In the genomic region with DNA sequence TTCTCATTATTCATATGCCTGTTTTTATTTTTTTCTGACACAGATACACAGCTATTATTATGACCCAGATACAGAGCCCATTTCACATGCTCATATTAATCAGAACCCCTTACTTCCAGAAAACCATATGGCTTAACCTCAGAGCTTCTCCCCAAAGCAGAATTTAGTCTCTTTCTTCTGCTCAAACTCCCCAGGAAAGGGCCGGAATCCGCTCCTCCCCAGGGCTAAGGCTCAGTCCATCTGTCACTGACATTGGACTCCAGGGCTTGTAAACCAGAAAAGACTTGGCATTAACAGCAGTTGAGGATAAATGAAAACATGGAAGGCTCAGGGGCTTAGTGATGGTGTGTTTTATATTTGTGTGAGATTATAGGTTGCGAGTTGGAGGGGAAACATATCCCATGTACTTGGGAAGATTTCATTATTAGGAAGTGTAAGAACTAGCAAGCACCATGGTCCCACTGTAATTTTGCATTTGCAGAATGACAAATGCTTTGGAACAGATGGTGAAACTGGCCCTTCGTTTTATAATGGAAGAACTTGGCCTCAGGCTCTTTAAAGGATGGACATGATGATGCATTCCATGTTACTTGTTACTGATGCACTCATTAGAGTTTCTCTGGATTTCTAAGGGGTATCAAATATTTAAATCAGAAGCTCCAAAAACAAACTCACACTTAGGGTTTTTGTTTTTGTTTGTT, we compare ENCODE assay signal across 18 mouse cellular contexts. TPM values are rescaled to one million over a fixed set of nuclear protein-coding genes. Genes with fewer than 3 reads are reported as not detected.
DNase-seq lines count a peak whose midpoint lies in the region; ATAC-seq and TF ChIP-seq lines count a peak whose summit lies in the region.
"Had no signal": no experiment of that assay in that cellular context is flagged by ENCODE, and none has a peak within 500 bp of the region (broad histone marks: within the 10 kb centered on the region; RNA-seq: fewer than 3 reads in every experiment).

No protein-coding gene starts in this region.

- no peak overlapping the region for H3K4me2 ChIP-seq in forebrain, embryonic 16.5 days (ENCODE audit: low read length)
- H3K4me2 ChIP-seq in forebrain, embryonic 13.5 days, result no peak overlapping the region
- H3K4me2 ChIP-seq in neural tube, embryonic 11.5 days (ENCODE audit: low read depth), result no peak overlapping the region
- H3K4me2 ChIP-seq in hindbrain, postnatal 0 days (ENCODE audit: low read depth, low read length), result no peak overlapping the region
- H3K4me2 ChIP-seq: limb, embryonic 15.5 days had no signal

- peaks cover 19% of the 10 kb centered on the region for H3K4me1 ChIP-seq in forebrain, embryonic 16.5 days (replicated peaks; ENCODE audit: control insufficient read depth, insufficient read depth, low read length)
- H3K4me1 ChIP-seq in forebrain, embryonic 13.5 days, result peaks cover 25% of the 10 kb centered on the region
- no peaks in the 10 kb centered on the region for H3K4me1 ChIP-seq in neural tube, embryonic 11.5 days (ENCODE audit: control insufficient read depth, insufficient read depth, low read length)
- peaks cover 10% of the 10 kb centered on the region for H3K4me1 ChIP-seq in hindbrain, postnatal 0 days (ENCODE audit: insufficient read depth, low read length)
- H3K4me1 ChIP-seq: limb, embryonic 15.5 days had no signal

- no peak overlapping the region for H3K4me3 ChIP-seq in forebrain, embryonic 16.5 days (replicated peaks; ENCODE audit: low read length)
- H3K4me3 ChIP-seq in forebrain, embryonic 13.5 days, result no peak overlapping the region
- H3K4me3 ChIP-seq in neural tube, embryonic 11.5 days (ENCODE audit: low read depth, low read length), result no peak overlapping the region
- no peak overlapping the region for H3K4me3 ChIP-seq in hindbrain, postnatal 0 days (ENCODE audit: low read length)
- H3K4me3 ChIP-seq: limb, embryonic 15.5 days had no signal

- DNase-seq in neural tube, embryonic 11.5 days (ENCODE audit: low spot score), result no peak
- no peak for DNase-seq in neural tube, embryonic 10.5 days (ENCODE audit: extremely low spot score, low spot score)
- DNase-seq in cerebellum, postnatal 10 days, result peak; percentile 85 to 89
- DNase-seq in hindbrain, postnatal 0 days (ENCODE audit: low spot score), result peak; percentile 36
- DNase-seq in spleen, adult 18-20 months, result no peak
- DNase-seq: adrenal gland, postnatal 25 days; gastrocnemius, postnatal 14 days; heart, postnatal 10 days; kidney, postnatal 10 days; liver, postnatal 0 days; lung, postnatal 36 days had no signal

- no peak for ATAC-seq in forebrain, embryonic 16.5 days
- no peak for ATAC-seq in forebrain, embryonic 13.5 days
- ATAC-seq in neural tube, embryonic 11.5 days (ENCODE audit: insufficient read depth, low FRiP score, low TSS enrichment), result no peak
- ATAC-seq in hindbrain, postnatal 0 days, result no peak
- ATAC-seq in frontal cortex, adult (ENCODE audit: low TSS enrichment), result no peak
- ATAC-seq: activated CD4-positive, CD25-positive, alpha-beta regulatory T cell, adult 4 months; intestine, postnatal 0 days; liver, postnatal 0 days had no signal

- H3K9ac ChIP-seq in forebrain, embryonic 16.5 days (replicated peaks; ENCODE audit: low read depth, low read length), result no peak overlapping the region
- no peak overlapping the region for H3K9ac ChIP-seq in forebrain, embryonic 13.5 days
- no peak overlapping the region for H3K9ac ChIP-seq in neural tube, embryonic 11.5 days (ENCODE audit: low read length)
- H3K9ac ChIP-seq in hindbrain, postnatal 0 days (replicated peaks; ENCODE audit: low read length), result no peak overlapping the region
- H3K9ac ChIP-seq: limb, embryonic 15.5 days; liver, postnatal 0 days had no signal

- no peaks in the 10 kb centered on the region for H3K27me3 ChIP-seq in forebrain, embryonic 16.5 days (replicated peaks; ENCODE audit: control insufficient read depth, insufficient read depth, low read length)
- H3K27me3 ChIP-seq in forebrain, embryonic 13.5 days, result no peaks in the 10 kb centered on the region
- no peaks in the 10 kb centered on the region for H3K27me3 ChIP-seq in neural tube, embryonic 11.5 days (ENCODE audit: control insufficient read depth, insufficient read depth, low read length)
- H3K27me3 ChIP-seq in hindbrain, postnatal 0 days (ENCODE audit: insufficient read depth, low read length), result no peaks in the 10 kb centered on the region

- TF ChIP-seq CTCF in hindbrain, postnatal 0 days (IDR thresholded peaks at IDR 0.05; ENCODE audit: low read depth), result no peak

- no peaks in the 10 kb centered on the region for H3K9me3 ChIP-seq in forebrain, embryonic 16.5 days (ENCODE audit: control insufficient read depth, low read length)
- H3K9me3 ChIP-seq in forebrain, embryonic 13.5 days (replicated peaks), result no peaks in the 10 kb centered on the region
- no peaks in the 10 kb centered on the region for H3K9me3 ChIP-seq in neural tube, embryonic 11.5 days (ENCODE audit: control insufficient read depth, low read length)
- H3K9me3 ChIP-seq in hindbrain, postnatal 0 days (ENCODE audit: low read length), result no peaks in the 10 kb centered on the region
- H3K9me3 ChIP-seq: limb, embryonic 15.5 days had no signal

- no peaks in the 10 kb centered on the region for H3K36me3 ChIP-seq in forebrain, embryonic 16.5 days (ENCODE audit: control insufficient read depth, insufficient read depth)
- peaks cover 10% of the 10 kb centered on the region; the same call in 1 of the 2 replicates for H3K36me3 ChIP-seq in forebrain, embryonic 13.5 days (ENCODE audit: poor library complexity, severe bottlenecking)
- no peaks in the 10 kb centered on the region for H3K36me3 ChIP-seq in neural tube, embryonic 11.5 days (ENCODE audit: control insufficient read depth, insufficient read depth, low read length)
- no peaks in the 10 kb centered on the region for H3K36me3 ChIP-seq in hindbrain, postnatal 0 days (ENCODE audit: insufficient read depth, low read length)
- H3K36me3 ChIP-seq: limb, embryonic 15.5 days had no signal

- H3K27ac ChIP-seq in forebrain, embryonic 16.5 days (ENCODE audit: low read length), result peak overlapping the region; percentile 10; the same call in 1 of the 2 replicates
- H3K27ac ChIP-seq in forebrain, embryonic 13.5 days, result no peak overlapping the region; the same call in 1 of the 2 replicates
- H3K27ac ChIP-seq in neural tube, embryonic 11.5 days (ENCODE audit: low read depth, low read length), result 0 out of 2 replicates have a peak overlapping the region, but pooled peaks have one; percentile 35
- peak overlapping the region; percentile 36 for H3K27ac ChIP-seq in hindbrain, postnatal 0 days
- H3K27ac ChIP-seq: limb, embryonic 15.5 days had no signal

- WGBS in forebrain, embryonic 16.5 days, result 60% methylated on average over 4 of the region's 4 CpGs
- 72% methylated on average over 4 of the region's 4 CpGs for WGBS in forebrain, embryonic 13.5 days
- 65% methylated on average over 4 of the region's 4 CpGs for WGBS in neural tube, embryonic 11.5 days
- whole genome bisulfite sequencing in hindbrain, postnatal 0 days, result 45% methylated on average over 4 of the region's 4 CpGs

RNA-seq across cellular contexts. Expression of a gene that starts 7.8 kb away (rescaled TPM):
- polyA plus RNA-seq in forebrain, embryonic 16.5 days (2015; fragmentation: Nextera tagmentation; extraction: Ambion mirVana), result 33.8 and 47.1 TPM in 2 replicates
- polyA plus RNA-seq in forebrain, embryonic 13.5 days (2015; fragmentation: Nextera tagmentation; extraction: Ambion mirVana), result 17.5 and 20.1 TPM in 2 replicates
- polyA plus RNA-seq in neural tube, embryonic 11.5 days (2014; fragmentation: Nextera tagmentation; extraction: Ambion mirVana), result 40.1 and 42.4 TPM in 2 replicates
- total RNA-seq in hindbrain, postnatal 0 days (2014; rRNA removed), result 533 and 565 TPM in 2 replicates
- polyA plus RNA-seq in hindbrain, postnatal 0 days (2015; fragmentation: Nextera tagmentation; extraction: Ambion mirVana), result 52.5 and 53.1 TPM in 2 replicates
- total RNA-seq: neutrophil, adult 5-6 weeks had no signal
- polyA plus RNA-seq: activated CD4-positive, CD25-positive, alpha-beta regulatory T cell, adult 4 months had no signal

RNA-seq across cellular contexts. Expression of a gene that starts 9.1 kb away (rescaled TPM):
- polyA plus RNA-seq in forebrain, embryonic 16.5 days (2015; fragmentation: Nextera tagmentation; extraction: Ambion mirVana), result 3.0 and 4.0 TPM in 2 replicates
- 7.3 and 7.6 TPM in 2 replicates for polyA plus RNA-seq in forebrain, embryonic 13.5 days (2015; fragmentation: Nextera tagmentation; extraction: Ambion mirVana)
- 2.2 and 3.5 TPM in 2 replicates for polyA plus RNA-seq in neural tube, embryonic 11.5 days (2014; fragmentation: Nextera tagmentation; extraction: Ambion mirVana)
- 1.6 and 19.1 TPM in 2 replicates for total RNA-seq in hindbrain, postnatal 0 days (2014; rRNA removed)
- 1.4 and 1.9 TPM in 2 replicates for polyA plus RNA-seq in hindbrain, postnatal 0 days (2015; fragmentation: Nextera tagmentation; extraction: Ambion mirVana)

RNA-seq across cellular contexts. Expression of a gene that starts 26.2 kb away (rescaled TPM):
- polyA plus RNA-seq in forebrain, embryonic 16.5 days (2015; fragmentation: Nextera tagmentation; extraction: Ambion mirVana), result 12.4 and 14.0 TPM in 2 replicates
- 8.0 and 10.3 TPM in 2 replicates for polyA plus RNA-seq in forebrain, embryonic 13.5 days (2015; fragmentation: Nextera tagmentation; extraction: Ambion mirVana)
- 6.1 and 7.4 TPM in 2 replicates for polyA plus RNA-seq in neural tube, embryonic 11.5 days (2014; fragmentation: Nextera tagmentation; extraction: Ambion mirVana)
- total RNA-seq in hindbrain, postnatal 0 days (2014; rRNA removed), result 51.7 and 55.2 TPM in 2 replicates
- polyA plus RNA-seq in hindbrain, postnatal 0 days (2015; fragmentation: Nextera tagmentation; extraction: Ambion mirVana), result 18.7 and 21.5 TPM in 2 replicates
- total RNA-seq: neutrophil, adult 5-6 weeks had no signal
- polyA plus RNA-seq: activated CD4-positive, CD25-positive, alpha-beta regulatory T cell, adult 4 months had no signal

Comparison
In these comparisons a context has a peak if more than half of its experiments do, and no peak if none do; other contexts are left out.
1. DNase-seq: peak in cerebellum, postnatal 10 days (2 of 2) and hindbrain, postnatal 0 days (single experiment); none in neural tube, embryonic 11.5 days (single experiment), neural tube, embryonic 10.5 days (single experiment) and spleen, adult 18-20 months (0 of 2).